Mouse (Mus musculus) kidney, postnatal 4 days (tissue): Measurements from ENCODE around the gene Smarca4.
"Not testable (repeated sequence)": the region's sequence is repeated elsewhere in the genome, so short reads cannot be mapped to it uniquely, and the experiment has no call there.

Experiments
- DNase-seq, 2 experiments: peaks; one replicate each; pipeline ENCODE4 v3.0.0; 2021; ENCODE audit warnings: mixed read lengths in 2 of 2

Smarca4 gene

DNA sequence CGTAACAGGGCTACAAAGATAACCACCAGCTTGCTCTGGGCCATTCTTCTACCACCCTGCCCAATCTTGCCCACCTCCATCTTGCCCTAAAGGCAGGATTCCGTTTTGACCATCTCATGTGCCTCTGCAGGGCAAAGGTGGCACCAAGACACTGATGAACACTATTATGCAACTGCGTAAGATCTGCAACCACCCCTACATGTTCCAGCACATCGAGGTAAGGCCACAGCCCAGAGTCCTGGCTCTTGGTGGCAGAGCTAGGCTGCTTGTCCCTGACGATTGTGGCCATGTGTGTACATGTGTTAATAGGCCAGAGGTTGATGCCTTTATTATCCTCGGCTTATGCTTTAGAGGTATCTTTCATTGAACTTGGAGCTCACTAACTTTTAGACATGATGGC is 54.4 kb downstream of the Smarca4 start:
- no peak for DNase-seq

DNA sequence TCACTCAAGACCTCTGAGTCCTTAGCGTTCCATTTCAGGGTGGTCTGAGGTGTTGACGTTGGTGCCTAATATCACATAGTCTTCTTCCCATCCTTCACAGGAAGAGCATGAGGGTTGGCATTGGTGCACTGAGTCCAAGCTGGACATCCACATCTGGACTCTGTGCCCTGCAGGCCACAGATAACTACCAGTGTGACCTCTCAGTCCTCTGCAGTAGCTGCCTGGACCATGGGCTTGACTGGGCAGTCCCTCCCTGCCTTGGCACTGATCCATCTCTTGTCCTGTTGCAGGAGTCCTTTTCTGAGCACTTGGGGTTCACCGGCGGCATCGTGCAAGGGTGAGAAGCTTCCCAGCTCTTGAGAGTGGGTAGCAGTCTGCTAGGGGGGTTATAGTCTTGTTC is 55.8 kb downstream of the Smarca4 start:
- no peak for DNase-seq

DNA sequence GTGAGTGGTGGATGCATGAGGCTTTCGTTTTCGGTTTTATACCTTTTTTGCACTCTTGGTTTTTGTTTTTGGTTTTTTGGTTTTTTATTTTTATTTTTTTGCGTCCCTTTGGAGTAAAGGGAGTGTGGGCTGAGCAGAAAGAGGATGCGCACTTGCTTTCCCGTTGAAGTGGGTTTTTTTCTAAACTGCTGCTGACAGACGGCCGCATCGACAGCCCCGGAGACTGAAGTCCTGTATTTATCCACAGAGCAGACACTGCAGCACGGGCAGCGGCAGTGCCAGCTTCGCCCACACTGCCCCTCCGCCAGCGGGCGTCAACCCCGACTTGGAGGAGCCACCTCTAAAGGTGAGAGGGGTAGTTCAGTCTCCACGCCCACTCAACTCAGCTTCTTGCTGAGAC is 61.7 kb downstream of the Smarca4 start:
- no peak for DNase-seq

DNA sequence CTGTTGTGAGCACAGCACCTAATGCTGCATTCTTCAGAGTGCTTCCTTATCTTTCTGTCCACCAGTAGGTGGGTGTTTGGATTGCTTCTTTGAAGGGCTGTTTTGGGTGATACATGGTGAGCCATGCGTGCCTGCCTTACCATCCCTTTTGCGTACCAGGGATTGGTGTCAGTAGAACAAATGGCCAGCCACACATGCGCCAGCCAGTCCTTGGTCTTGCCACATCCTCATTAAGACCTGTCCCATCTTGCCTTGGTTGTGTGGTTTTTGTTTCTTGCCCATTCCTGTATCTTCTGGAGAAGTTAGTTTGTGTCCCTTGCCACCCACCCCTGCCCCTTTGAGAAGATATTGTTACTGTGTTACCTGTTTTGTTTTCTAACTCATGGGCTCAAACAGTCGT is 64.5 kb downstream of the Smarca4 start:
- DNase-seq, result no peak

DNA sequence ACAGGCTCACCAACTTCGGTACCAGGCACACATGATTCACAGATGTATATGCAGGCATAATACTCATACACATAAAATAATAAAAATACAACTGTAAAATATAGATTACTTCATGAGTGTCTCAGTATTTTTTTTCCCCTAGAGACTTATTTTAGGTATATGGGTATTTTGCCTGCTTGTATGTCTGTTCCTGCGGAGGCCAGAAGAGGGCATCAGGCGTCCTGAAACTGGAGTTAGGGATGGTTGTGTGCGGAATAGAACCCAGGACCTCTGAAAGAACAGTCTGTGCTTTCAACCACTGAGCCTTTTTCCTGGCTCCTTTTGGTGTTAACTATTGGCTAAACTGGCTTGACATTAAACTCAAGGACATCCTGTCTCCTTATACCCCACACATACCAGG is 66.9 kb downstream of the Smarca4 start:
- peak in 1 of 2 experiments; percentile 30 for DNase-seq

DNA sequence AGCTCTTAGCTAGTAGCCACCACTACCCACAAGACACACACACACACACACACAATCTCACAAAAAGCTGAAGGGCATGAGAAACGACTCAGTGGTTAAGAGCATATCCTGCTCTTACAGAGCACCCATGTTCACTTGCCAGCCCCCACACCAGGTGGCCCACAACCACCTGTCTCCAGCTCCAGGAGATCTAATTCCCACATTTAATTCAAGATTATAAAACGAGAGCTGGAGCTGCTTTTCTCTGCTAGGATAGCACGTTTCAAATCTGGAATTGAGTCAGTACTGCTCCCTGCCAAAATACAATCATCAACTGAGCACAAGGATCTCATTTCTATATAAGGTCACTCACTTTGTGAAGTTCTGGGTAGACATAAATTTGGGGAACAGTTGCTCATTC is 67.9 kb downstream of the Smarca4 start:
- DNase-seq, result no peak

DNA sequence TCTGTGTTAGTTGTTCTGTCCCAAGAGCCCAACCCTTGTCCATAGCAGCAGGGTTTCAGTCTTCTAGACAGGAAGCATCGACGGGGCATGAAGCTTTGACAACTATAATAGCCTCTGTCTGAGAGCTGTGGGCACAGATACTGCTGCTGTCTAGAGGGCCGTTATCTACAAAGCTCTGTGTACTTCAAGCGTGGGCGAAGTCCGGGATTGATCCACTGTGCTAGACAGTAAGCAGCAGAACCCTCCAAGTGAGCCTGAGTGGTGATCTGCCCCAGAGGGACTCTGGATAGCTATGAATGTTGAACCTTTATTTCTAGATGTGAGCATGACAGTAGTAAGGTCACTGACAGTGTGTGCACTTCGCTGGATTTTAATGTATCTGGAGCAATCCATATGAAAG is 72.6 kb downstream of the Smarca4 start:
- no peak for DNase-seq

DNA sequence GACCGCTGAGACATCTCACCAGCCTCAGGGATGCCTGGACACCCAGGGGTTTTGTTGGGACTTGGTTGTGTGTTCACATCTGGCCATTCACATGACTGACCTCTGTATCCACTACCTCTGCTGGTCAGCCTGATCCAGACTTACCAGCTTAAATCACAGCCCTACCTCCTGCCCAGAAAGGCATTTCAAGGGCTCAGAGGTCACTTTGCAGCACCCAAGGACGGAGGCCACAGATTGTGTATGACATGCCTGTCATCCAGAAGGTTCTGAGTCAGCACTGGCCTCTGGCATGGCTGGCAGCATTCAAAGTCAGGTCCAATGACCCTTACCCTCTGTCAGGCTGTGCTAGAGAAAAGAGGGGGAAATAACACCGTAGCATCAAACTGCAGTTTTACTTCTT is 74.1 kb downstream of the Smarca4 start:
- DNase-seq, result no peak

DNA sequence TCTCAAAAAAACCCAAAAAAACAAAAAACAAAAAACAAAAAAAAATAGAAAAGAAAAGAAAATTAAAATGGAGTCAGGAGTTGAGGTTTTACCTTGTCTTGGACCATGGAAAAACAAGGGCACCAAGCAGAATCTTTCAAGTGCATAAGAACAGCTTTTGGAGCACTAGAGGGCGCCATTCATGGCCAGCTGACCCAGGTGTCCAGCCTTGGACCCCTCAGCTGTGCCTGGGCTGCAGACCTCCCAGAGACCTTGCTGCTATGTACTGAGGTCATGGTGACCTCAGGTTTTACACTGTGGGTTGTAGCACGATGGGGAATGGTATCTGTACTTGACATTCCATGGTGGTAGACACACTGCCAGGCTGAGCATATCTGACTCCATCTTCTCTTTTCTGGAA is 75.9 kb downstream of the Smarca4 start:
- DNase-seq, result peak; percentile 64 to 72

DNA sequence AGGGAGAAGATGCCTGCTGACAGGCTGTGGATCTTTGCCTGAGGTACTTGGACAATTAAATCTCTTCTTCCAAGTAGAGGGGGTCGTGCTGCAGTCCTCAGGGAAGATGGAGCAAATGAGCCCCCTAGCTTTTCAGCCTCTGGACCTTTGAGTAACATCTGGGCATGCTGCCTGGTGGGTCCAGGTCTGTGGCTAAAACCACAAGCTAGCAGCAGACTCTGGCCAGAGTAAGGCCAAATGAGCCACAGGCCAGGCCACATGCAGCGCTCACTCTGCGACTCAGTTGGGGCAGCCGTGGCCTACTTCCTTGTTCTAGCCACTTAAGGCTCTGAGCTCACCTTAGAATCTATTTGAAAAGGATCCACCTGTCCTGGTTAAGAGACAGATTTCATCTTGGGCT is 76.5 kb downstream of the Smarca4 start:
- no peak for DNase-seq

DNA sequence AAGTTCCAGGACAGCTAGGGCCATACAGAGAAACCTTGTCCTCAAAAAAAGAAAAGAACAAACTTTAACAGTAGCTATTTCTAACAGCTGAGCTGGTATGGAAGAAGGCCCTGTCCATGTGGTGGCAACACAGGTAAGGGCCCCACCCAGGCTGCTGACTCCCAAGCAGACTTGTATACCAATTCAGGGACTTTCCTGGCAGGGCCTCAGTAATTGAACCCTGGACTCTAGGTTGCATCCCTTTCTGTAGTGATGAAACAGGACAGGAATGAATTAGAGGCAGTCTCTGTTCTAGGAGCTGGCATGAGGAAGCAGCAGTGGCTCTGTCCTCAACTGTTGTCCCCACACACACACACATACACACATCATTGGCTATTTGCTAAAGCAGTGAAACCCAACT is 78.1 kb downstream of the Smarca4 start:
- DNase-seq, result no peak

DNA sequence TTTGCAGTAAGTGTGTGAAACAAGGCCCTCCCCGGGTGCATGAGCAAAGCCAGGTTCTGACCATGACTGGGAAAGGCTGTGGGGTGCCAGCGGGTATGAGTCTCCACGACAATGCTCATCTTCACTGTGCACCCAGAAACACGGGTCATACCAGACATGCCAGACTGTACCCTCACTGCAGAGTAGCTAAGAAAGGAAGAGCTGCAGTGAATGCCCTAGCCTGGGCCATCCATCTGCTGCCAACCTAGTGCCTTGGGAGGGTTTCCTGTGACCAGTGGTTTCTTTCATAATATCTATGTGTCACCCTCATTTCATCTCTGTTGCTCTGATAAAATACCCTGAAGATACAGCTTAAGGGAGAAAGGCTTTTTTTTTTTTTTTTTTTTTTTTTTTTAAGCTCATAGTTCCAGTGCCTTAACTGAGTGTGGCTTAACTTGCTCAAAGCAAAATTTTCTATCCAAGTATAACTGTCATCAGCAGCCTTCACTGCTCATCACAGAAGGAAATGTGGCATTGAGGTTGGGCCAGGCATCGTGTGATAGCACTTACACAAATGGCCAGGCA is 79.3 kb downstream of the Smarca4 start:
- no peak for DNase-seq

DNA sequence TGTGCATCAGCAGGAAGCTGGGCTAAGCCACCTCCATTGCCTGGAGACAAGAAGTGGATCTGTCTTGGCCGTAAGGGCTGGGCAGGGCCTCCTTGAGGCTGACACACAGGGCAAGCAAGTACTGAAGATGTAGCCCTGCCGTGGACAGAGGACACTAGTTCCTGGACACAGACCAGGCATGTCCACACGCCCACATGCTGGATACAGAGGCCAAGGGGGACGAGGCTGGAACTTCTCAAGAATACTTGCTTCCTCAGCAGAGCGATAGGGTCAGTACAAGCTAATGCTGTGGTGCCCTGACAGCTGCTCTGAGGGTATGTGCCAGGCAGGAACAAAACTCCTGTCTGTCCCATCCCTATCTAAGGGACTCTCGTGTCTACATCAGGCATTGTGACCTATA is 81.2 kb downstream of the Smarca4 start:
- no peak for DNase-seq

DNA sequence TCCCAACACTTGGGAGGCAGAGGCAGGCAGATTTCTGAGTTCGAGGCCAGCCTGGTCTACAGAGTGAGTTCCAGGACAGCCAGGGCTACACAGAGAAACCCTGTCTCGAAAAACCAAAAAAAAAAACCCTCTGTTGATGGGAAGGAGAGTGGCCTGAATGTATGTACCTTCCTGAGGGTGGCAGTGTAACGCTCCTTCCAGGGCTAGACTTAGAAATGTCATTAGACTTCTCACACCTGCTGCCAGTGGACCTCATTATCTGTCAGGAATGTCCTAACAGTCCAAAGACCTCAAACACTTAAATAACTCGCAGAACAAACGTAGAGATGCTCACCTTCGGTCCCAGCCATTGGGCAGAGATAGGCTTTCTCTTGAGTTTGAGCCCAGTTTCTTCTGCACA is 83.3 kb downstream of the Smarca4 start:
- not testable (repeated sequence) for DNase-seq

DNA sequence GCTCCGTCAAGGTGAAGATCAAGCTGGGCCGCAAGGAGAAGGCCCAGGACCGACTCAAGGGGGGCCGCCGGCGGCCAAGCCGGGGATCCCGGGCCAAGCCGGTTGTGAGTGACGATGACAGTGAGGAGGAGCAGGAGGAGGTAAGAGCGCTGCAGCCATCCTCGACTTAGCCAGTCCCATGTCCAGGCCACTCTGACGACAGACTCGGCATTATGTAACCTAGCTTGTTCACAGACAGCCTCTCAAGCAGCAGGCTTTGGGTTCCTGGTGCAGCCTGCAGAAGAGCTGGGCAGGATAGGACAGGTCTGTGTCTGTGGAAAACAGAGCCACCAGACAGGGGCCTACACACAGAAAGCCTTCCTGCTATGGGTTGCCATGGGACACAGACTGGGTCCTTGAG is 85.1 kb downstream of the Smarca4 start:
- no peak for DNase-seq

DNA sequence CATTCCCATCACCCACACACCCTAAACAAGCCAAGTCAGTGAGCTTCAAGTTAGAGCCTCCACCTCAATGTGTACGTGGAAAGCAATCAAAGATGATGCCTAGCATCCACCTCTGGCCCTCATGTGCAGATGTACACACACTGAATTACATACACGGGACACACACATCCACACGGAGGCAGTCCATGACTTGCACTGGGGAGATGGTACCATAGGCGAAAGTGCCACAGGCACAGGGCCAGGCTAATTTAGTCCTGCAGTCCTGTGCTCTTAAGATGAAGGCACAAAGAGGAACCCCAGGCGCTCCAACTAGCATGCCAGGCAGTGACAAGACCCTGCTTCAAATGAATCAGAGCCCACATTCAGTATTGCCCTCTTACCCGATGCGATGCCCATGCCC is 87.5 kb downstream of the Smarca4 start:
- DNase-seq, result no peak

DNA sequence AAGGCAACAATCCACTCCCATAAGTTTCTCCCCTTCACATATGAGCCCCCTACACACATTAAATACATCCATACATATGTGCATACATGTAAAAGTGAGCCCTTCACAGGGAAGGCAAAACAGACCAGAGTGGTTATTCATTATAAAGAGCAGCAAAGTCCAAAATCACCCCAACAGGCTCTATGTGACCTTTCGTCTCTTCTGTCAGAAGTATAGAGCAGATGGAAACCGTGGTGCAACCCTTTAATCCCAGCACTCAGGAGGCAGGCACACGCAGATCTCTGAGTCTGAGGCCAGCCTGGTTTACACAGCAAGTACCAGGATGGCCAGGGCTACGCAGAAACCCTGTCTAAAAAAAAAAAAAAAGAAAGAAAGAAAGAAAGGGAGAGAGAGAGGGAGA is 90.1 kb downstream of the Smarca4 start:
- DNase-seq, result no peak

DNA sequence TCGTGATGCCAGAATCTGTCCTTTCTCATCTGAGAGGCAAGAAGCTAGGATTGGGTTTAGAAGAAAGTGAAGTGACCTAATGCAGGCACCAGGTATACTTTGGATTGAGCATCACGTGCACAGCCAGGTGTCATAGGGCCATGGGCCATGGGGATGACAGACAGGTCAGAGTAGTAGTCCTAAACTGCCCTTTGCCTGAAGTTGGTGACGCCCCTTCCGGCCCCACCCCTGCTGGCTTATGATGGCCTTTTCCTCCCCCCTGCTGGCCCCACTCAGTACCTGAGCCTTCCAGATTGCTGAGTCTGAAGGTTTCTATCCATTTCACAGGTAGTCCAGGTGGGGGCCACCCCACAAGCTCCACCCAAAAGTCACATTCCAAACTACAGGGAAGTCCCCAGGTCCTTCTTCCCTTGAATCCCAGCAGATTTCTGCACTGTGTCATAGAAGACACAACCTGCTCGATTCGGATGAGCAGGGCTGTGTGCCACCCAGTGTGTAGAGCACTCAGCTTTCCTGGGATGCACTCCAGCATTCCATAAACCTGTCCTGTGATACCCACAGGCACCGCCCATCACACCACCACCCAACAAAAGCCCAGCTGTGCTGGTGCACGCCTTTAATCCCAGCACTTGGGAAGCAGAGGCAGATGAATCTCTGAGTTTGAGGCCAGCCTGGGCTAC is 90.8 kb downstream of the Smarca4 start:
- DNase-seq, result no peak

DNA sequence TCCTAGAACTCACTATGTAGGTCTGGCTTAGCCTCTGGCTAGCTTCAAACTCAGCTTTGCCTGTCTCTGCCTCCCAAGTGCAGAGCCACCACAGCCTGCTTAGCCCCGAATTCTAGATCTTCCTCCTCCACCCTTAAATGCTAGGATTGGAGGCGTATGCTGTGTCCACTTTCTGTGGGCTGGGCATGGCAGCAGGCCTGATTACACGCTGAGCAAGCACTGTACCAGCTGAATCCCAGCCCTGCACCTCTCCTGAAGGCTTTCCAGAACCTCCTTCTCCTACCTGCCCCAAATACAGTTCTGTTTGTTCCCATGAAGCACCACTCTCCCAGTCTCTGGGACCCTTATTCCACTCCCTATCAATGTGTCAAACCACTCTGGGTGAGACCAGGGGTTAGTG is 93.4 kb downstream of the Smarca4 start:
- DNase-seq, result no peak

DNA sequence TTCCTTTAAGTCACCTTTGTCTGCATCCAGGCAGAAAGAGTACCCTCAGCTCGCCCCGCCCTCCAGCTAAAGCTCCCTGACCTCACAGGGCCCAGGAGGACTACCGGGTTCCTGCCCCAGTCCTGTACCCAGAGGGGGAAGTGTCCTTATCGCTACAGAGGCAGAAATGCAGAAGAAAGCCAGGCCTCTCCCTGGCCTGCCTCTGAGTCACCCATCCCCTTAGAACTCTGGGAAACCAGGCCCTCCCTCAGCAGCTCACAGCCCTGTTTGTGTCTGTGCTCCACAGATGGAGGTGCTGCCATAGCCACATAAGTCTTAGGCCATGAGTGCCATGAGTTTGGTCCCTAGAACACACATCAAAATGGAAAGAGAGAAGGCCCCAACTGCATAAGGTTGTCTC is 99.3 kb downstream of the Smarca4 start:
- no peak for DNase-seq

DNA sequence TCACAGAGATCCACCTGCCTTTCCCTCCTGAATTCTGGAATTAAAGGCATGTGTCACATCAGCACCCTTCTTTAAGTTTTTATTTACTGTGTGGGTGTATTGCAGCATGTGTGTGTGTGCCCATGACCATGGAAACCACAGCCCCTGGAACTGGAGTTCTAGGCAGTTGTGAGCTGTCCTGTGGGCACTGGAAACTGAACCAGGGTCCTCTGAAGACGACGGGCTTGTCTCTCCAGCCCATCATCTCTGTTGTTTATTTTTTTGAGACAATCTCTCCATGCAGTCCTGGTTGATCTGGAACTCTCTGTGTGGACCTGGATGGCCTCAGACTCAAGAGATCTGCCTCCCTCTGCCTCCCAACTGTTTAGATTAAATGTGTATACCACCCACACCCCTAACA is 101.0 kb downstream of the Smarca4 start:
- DNase-seq, result no peak

DNA sequence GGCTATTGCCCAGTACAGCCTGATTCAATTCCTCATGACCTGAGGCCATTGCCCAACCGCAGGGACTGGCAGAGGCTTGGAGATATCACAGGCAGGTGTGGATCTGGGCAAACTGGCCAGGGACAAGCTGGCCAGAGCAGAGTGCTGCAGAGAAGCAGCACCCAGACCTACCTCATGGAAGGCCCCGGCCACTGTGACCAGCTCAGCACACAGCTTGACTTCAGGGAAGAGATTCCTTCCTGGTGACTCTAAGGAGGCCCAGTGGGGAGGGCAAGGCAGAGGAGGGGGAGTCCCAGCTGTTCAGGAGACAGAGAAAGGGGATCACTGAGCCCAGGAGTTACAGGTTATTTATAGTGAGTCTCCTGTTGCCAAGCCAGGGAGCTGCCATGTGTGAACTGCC is 105.1 kb downstream of the Smarca4 start:
- no peak for DNase-seq

DNA sequence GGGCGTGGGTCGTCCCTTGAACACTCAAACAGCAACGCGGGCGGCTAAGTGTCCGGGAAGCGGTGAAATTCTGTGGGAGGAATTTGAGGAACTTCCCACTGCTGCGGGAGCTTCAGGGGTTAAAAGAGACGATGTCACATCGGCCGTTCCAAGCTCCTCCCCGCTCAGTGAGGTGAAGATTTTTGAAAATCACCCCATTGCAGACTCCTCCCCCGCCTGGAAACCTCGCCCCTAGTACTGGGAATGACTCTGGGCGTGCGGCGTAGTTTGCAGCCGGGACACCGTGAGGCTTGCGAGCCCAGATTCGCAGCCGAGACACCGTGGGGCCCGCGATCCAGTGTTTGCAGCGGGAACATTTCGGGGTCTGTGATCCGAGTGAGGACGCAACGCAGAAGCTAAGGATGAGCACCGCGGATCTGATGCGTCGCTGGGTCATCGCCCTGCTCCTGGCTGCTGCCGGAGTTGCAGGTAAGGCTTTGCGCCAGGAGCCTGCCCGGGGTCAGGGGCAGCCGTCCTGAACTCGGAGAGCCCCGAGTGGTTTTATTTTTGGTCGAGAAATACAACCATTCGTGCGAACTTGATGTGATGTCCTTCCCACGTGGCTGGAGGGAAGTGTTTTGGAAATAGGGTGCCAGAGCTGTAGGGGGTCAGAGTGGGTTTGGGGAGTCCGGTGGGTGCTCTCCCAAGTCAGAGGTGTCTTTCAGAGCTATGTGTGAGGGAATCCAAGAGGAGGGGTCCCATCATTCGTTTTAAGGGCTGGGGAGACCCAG is 107.6 kb downstream of the Smarca4 start, which contains the start of gene Ldlr:
Gene Ldlr, plus strand, starts transcription at position 107 of the 770 bp plus-strand sequence.
- DNase-seq, result peak; percentile 90 to 95

DNA sequence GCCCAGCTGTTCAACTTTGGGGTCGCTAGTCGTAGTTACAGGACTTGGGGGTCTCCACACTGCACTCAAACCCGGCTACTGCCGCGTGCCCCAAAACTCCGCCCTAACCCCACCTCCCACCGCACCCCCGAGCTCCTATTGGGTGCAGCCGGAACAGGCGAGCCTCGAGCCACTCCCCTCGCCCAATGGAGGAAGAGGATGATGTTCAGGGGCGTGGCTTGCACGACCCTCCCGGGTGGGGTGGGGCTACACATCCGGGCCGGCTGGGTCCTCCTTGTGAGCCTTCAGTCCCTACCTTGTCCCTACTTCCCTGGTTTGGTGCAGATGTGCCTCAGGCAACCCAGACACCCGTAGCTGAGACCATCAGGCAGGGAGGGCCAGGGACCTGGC is 108.2 kb downstream of the Smarca4 start:
- peak; percentile 94 to 96 for DNase-seq
